Mouse (Mus musculus) cortical plate, adult 2 months (tissue): ENCODE measurements around the gene Ndufb10. TPM values are rescaled to one million over a fixed set of nuclear protein-coding genes. Genes with fewer than 3 reads are reported as not detected.

Source experiments
- H3K27ac ChIP-seq: fragments of 200-500 bp; 2 replicates; pipeline ENCODE4 v1.5.1; 2012; ENCODE audit warnings: low read length, control low read depth, inconsistent platforms; ENCODE audit not compliant: insufficient read depth
- H3K4me1 ChIP-seq: fragments of 200-500 bp; 2 replicates; pipeline ENCODE4 v1.6.1; 2011; ENCODE audit warnings: low read length; ENCODE audit not compliant: control insufficient read depth, insufficient read depth
- H3K4me3 ChIP-seq: fragments of 200-500 bp; 2 replicates; pipeline ENCODE4 v1.5.1; 2011; ENCODE audit warnings: mild to moderate bottlenecking, low read length, control low read depth; ENCODE audit not compliant: insufficient read depth
- CTCF ChIP-seq: fragments of 200-500 bp; IDR thresholded peaks from 2 replicates; pipeline ENCODE4 v1.5.1; 2011; ENCODE audit warnings: mild to moderate bottlenecking, control low read depth, low read length; ENCODE audit not compliant: insufficient read depth; ENCODE audit errors: extremely low read depth
- POLR2A ChIP-seq: fragments of 200-500 bp; IDR thresholded peaks from 2 replicates; pipeline ENCODE4 v1.6.1; 2011; ENCODE audit warnings: mild to moderate bottlenecking, low read length, control low read depth; ENCODE audit not compliant: insufficient read depth; ENCODE audit errors: extremely low read depth
- polyA plus RNA-seq: library from polyadenylated mRNA; depleted of rRNA; stranded (reverse); fragments of >200 nt; gene quantifications from 2 replicates; pipeline ENCODE4 v1.2.3, GENCODE M21; 2012

Ndufb10 gene
- polyA plus RNA-seq, 1 experiment = 431 TPM

DNA sequence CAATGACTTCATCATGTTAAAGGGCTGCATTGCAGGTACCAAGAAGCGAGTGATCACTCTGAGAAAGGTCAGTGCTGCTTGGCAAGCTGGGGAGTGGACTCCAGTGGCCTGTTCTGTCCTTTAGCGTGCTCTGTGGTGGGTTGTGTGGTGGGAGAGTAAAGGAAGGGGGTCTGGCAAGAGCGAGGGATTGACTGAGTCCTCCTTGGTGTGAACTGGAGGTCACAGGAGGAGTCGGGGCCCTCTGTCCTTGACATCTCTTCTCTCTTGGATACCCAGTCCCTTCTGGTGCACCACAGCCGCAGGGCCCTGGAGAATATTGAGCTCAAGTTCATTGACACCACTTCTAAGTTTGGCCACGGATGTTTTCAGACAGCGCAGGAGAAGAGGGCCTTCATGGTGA, 11.2 kb upstream of the Ndufb10 start:
- Histone ChIP-seq H3K4me1 (peaks cover 3% of the 10 kb centered on the region; the same call in 1 of the 2 replicates), H3K4me3 (no peak overlapping the region), H3K27ac (no peak overlapping the region)
- TF ChIP-seq CTCF = no peak
- no peak for TF ChIP-seq POLR2A

DNA sequence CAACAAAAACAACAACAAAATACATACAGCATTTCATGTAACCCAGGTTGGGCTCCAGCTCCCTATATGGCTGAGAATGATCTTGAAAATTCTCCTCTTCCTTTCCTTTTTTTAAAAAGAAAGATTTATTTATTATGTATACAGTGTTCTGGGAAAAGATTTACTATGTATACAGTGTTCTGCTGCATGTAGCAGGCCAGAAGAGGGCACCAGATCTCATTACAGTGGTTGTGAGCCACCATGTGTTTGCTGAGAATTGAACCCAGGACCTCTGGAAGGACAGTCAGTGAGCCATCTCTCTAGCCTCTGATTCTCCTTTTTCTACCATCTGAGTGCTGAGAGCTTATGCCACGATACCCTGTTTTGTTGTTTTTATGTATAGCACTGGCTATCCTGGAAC, 10.2 kb upstream of the Ndufb10 start:
- TF ChIP-seq CTCF (no peak), POLR2A (no peak)
- H3K4me3 ChIP-seq = no peak overlapping the region
- peaks cover 3% of the 10 kb centered on the region; the same call in 1 of the 2 replicates for H3K4me1 ChIP-seq

DNA sequence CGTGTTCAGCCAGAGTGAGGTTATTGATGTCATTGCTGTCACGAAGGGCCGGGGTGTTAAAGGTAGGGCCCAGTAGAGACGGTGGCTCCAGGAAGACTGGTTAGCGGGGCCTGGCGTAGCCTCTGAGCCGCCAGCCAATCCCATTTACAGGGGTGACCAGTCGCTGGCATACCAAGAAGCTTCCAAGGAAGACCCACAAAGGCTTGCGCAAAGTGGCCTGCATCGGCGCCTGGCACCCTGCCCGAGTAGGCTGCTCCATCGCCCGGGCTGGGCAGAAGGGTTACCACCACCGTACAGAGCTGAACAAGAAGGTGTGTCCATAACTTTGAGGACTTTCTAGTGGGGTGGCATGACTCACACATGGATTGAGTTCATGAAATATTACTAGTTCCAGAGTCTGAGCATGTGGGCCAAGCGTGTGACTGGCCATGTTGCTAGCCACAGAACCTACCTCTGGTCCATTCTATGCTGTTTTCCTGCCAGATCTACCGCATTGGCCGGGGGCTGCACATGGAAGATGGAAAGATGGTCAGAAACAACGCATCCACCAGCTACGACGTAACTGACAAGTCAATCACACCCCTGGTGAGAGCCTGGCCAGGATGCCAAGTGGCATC, 9.3 kb upstream of the Ndufb10 start:
- Histone ChIP-seq H3K4me3 (no peak overlapping the region), H3K4me1 (peaks cover 3% of the 10 kb centered on the region; the same call in 1 of the 2 replicates), H3K27ac (no peak overlapping the region)
- TF ChIP-seq POLR2A (no peak), CTCF (no peak)

More for the DNA sequence above, 10.2 kb upstream of the Ndufb10 start:
- no peak overlapping the region for H3K27ac ChIP-seq

DNA sequence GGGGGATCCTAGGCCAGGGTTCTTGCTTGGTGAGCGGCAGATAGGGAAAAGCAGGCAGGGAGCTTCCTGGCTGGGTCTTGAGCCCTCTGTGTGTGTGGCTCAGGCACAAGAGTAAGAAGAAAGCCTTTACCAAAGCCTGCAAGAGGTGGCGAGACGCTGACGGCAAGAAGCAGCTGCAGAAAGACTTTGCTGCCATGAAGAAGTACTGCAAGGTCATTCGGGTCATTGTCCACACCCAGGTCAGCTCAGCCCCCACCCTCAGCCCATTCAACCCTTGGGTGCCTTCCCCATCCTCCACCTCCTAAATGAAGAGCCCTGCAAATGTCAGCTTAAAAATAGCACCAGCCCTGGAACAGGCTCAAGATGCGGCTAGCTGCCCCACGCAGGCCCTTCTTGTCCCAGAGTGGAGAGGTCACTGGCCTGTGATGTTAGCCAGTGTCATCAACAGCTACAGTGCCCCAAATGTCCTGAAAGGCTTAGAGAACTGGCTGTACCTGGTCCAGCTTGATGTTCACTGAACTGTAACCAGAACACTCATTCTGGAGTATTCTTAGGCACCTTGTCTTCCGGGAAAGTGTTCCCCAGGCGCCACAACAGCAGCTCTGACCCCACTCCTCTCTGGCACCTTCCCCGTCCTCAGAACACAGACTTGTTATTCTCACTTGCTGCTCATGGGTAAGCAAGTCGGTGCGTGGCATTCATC, 8.1 kb upstream of the Ndufb10 start:
- H3K4me3 ChIP-seq = no peak overlapping the region
- peaks cover 3% of the 10 kb centered on the region; the same call in 1 of the 2 replicates for H3K4me1 ChIP-seq
- H3K27ac ChIP-seq = no peak overlapping the region
- TF ChIP-seq POLR2A (no peak), CTCF (no peak)

DNA sequence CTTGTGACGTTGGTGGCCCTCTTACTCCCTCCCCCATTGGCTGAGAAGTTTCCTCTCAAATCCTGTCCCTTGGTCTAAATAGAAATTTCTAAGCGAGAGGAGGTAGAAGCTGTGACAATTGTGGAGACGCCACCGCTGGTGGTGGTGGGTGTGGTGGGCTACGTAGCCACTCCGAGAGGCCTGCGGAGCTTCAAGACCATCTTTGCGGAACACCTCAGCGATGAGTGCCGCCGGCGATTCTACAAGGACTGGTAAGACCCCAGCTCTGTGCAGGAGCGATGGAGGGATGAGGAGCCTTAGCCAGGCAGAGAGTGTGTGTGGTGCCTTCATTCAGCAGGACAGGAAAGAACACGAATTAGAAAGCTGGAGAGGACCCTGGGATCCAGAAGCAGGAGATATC, 6.5 kb upstream of the Ndufb10 start:
- Histone ChIP-seq H3K4me3 (no peak overlapping the region), H3K4me1 (no peaks in the 10 kb centered on the region), H3K27ac (no peak overlapping the region)
- TF ChIP-seq POLR2A (no peak), CTCF (no peak)

DNA sequence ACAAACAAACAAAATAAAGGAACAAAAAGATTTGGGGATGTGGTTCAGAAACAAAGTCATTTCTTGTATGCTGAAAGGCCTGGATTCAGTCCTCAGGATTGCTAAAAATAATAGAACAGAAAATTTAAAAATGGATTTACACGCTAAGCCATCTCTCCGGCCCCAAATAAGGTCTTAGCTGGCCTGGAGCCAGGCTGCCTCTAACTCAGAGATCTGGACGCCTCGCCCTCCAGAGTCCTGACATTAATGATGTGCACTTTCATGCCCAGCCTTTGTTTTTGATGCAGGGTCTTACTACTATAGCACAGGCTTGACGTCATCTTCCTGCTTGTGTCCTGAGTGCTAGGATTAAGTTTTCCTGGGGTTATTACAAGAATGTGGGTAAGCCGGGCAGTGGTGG, 4.8 kb upstream of the Ndufb10 start:
- TF ChIP-seq POLR2A (no peak), CTCF (no peak)
- Histone ChIP-seq H3K27ac (no peak overlapping the region), H3K4me3 (no peak overlapping the region)

DNA sequence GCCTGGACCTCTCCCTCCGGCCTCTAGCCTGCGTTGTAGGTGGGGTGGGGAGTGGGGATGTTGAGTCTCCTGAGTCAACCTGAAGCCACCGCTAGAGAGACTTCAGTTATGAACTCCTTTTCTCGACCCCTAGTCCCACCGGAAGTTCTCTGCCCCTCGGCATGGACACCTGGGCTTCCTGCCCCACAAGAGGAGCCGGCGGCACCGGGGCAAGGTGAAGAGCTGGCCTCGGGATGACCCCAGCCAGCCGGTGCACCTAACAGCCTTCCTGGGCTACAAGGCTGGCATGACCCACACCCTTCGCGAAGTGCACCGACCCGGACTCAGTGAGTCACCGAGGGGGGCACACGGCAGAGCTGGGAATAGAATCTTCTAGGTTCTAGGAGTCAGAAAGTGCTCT, 3.9 kb upstream of the Ndufb10 start:
- TF ChIP-seq CTCF = no peak
- Histone ChIP-seq H3K4me3 (no peak overlapping the region), H3K27ac (no peak overlapping the region), H3K4me1 (peaks cover 2% of the 10 kb centered on the region; the same call in 1 of the 2 replicates)

More for the DNA sequence above, 4.8 kb upstream of the Ndufb10 start:
- no peaks in the 10 kb centered on the region for H3K4me1 ChIP-seq

DNA sequence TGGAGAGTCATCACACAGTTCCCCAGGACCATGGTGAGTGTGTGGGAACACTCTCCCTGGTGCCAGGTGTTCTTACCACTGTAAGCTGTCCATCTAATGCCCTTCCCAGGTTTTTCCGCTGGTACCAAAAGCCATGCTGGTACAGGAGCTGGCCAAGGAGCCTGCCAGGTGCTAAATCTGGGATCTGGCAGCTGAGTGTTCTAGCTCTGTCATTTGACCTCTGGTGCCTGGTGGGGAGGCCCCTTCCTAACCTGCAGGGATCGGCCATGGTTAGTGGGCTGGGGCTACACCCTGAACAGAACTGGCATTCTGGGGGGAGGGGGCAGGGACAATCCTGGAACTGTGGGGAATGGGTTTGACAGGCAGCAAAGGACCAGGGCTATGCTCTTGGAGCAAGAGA, 3.3 kb upstream of the Ndufb10 start, which contains the start of gene Rpl3l:
TSS of gene Rpl3l (plus strand) at position 203 of the 400 bp plus-strand sequence.
- Histone ChIP-seq H3K4me3 (no peak within 1 kb of the TSS), H3K27ac (no peak within 1 kb of the TSS), H3K4me1 (peaks cover 3% of the 10 kb centered on the region; the same call in 1 of the 2 replicates)
- TF ChIP-seq CTCF (no peak), POLR2A (no peak)

DNA sequence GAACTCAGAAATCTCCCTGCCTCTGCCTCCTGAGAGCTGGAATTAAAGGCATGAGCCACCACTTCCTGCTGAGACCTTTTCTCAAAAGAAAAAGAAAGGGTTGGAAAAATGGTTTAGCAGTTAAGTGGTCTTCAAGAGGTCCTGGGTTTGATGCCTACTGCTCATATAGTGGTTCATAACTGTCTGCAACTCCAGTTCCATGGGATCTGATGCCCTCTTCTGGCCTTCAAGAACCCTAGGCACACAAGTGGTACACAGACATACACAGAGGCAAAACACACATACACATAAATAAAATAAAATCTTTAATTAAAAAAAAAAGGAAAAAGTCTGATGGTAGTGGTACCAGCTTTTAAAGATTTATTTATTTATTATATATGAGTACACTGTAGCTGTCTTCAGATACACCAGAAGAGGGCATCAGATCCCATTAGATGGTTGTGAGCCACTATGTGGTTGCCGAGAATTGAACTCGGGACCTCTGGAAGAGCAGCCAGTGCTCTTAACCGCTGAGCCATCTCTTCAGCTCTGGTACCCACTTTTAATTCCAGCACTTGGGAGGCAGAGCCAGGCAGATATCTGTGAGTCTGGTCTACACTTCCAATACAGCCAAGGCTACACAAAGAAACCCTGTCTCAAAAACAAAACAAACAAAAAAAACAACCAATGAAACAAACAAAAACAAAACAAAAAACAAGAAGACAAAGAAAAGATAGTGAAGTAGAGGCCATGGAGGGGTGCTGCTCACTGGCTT, 1.5 kb upstream of the Ndufb10 start:
- H3K4me3 ChIP-seq = no peak overlapping the region
- no peak overlapping the region for H3K27ac ChIP-seq
- H3K4me1 ChIP-seq = peaks cover 5% of the 10 kb centered on the region; the same call in 1 of the 2 replicates
- TF ChIP-seq POLR2A (no peak), CTCF (no peak)
